Mouse (Mus musculus) liver, postnatal 0 days (tissue): ENCODE results near the gene Med12l.

Experiments
- CTCF ChIP-seq: sonication (generic); IDR thresholded peaks from 2 replicates; pipeline ENCODE4 v1.5.1; 2016; ENCODE audit warnings: antibody characterized with exemption, low read depth
- EP300 ChIP-seq: IDR thresholded peaks from 2 replicates; pipeline ENCODE4 v1.6.1; 2016; ENCODE audit warnings: antibody characterized with exemption, low read depth, mild to moderate bottlenecking

DNA sequence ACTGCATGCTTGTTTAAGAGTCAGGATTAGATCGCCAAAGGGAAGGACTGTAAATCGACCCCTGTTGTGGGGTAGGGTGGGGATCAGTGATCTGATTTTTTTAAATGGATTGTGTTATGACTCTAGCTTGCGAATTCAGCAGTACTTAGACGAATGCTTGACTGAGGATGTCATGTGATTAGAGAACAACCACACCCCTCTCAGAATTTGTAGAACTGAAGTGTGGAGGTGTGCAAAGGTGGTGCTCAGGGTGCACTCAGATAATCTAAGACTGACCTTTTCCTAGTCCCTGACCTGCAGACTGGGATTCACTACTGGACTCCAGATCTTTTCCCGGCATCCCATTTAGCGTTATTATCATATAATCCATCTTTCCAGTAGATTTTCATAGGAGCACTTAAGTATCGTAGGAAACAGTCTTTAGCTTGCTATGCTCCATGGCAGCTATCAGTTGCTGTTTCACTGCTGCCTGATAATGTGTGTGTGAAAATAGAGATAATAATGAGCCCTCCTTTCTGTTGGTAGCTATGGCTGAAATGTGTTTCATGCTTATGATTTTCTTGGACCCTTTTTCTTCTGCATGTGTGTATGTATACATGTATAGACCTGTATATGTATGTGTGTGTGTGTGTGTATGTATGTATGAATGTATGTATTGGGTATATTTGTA lies 116.3 kb downstream of the Med12l start:
- TF ChIP-seq CTCF (no peak), EP300 (no peak)
